12 mouse cellular contexts compared by ENCODE assay signal in genomic region chr1:171607176-171607575, GRCm38 (mm10). TPM values are rescaled to one million over a fixed set of nuclear protein-coding genes. Genes with fewer than 3 reads are reported as not detected.
DNase-seq lines count a peak whose midpoint lies in the region; ATAC-seq and TF ChIP-seq lines count a peak whose summit lies in the region.
"Had no signal": no experiment of that assay in that cellular context is flagged by ENCODE, and none has a peak within 500 bp of the region (broad histone marks: within the 10 kb centered on the region; RNA-seq: fewer than 3 reads in every experiment).

Gene Ly9 (minus strand): TSS chr1:171607410.

- H3K4me3 ChIP-seq in liver, embryonic 14.5 days (ENCODE audit: insufficient read depth in 1 of 2, low read depth in 2 of 2, low read length in 2 of 2) = no peak within 1 kb of the TSS; a peak in 1 of 4 replicates
- H3K4me3 ChIP-seq in liver, embryonic 11.5 days (ENCODE audit: low read depth, low read length) = no peak within 1 kb of the TSS
- H3K4me3 ChIP-seq in lung, adult 2 months (replicated peaks; ENCODE audit: extremely low read depth, low read depth, low read length) = peak within 1 kb of the TSS; percentile 34
- no peak within 1 kb of the TSS for H3K4me3 ChIP-seq in small intestine, adult 2 months (ENCODE audit: low read depth, low read length)
- no peak within 1 kb of the TSS for H3K4me3 ChIP-seq in forebrain, postnatal 0 days (ENCODE audit: low read depth, low read length)
- H3K4me3 ChIP-seq in midbrain, embryonic 10.5 days = no peak within 1 kb of the TSS
- H3K4me3 ChIP-seq: heart, embryonic 13.5 days had no signal

- peak within 1 kb of the TSS; percentile 29; the same call in 1 of the 2 replicates for H3K4me2 ChIP-seq in liver, embryonic 14.5 days (ENCODE audit: low read depth)
- no peak within 1 kb of the TSS for H3K4me2 ChIP-seq in liver, embryonic 11.5 days
- no peak within 1 kb of the TSS for H3K4me2 ChIP-seq in forebrain, postnatal 0 days (ENCODE audit: low read depth)
- H3K4me2 ChIP-seq: heart, embryonic 13.5 days had no signal

- no peak for TF ChIP-seq POLR2A in lung, adult 2 months (IDR thresholded peaks at IDR 0.05; ENCODE audit: borderline replicate concordance, extremely low read depth, low read depth, low read length)
- TF ChIP-seq POLR2A in small intestine, adult 2 months (IDR thresholded peaks at IDR 0.05; ENCODE audit: low read depth, low read length) = no peak

- no peak for ATAC-seq in liver, embryonic 14.5 days (ENCODE audit: insufficient read depth)
- no peak for ATAC-seq in liver, embryonic 11.5 days (replicated peaks; ENCODE audit: low FRiP score)
- ATAC-seq in forebrain, postnatal 0 days = no peak
- ATAC-seq: midbrain, embryonic 16.5 days had no signal

- H3K9me3 ChIP-seq in liver, embryonic 14.5 days (ENCODE audit: control insufficient read depth, low read length) = no peaks in the 10 kb centered on the region
- no peaks in the 10 kb centered on the region for H3K9me3 ChIP-seq in liver, embryonic 11.5 days (ENCODE audit: control insufficient read depth, low read length)
- H3K9me3 ChIP-seq in forebrain, postnatal 0 days (ENCODE audit: low read length) = no peaks in the 10 kb centered on the region
- no peaks in the 10 kb centered on the region for H3K9me3 ChIP-seq in midbrain, embryonic 10.5 days (replicated peaks)
- H3K9me3 ChIP-seq: heart, embryonic 13.5 days had no signal

- no peak for TF ChIP-seq CTCF in liver, embryonic 14.5 days (IDR thresholded peaks at IDR 0.05; ENCODE audit: low read depth)
- TF ChIP-seq CTCF in lung, adult 2 months (IDR thresholded peaks at IDR 0.05; ENCODE audit: insufficient read depth, low read length) = no peak
- TF ChIP-seq CTCF in small intestine, adult 2 months (IDR thresholded peaks at IDR 0.05; ENCODE audit: extremely low read depth, insufficient read length, insufficient replicate concordance, low read depth, low read length) = no peak
- no peak for TF ChIP-seq CTCF in forebrain, postnatal 0 days (IDR thresholded peaks at IDR 0.05; ENCODE audit: low read depth)

- H3K4me1 ChIP-seq in liver, embryonic 14.5 days (replicated peaks; ENCODE audit: control insufficient read depth in 2 of 2, insufficient read depth in 2 of 2, low read length in 1 of 2) = no peaks in the 10 kb centered on the region
- no peaks in the 10 kb centered on the region for H3K4me1 ChIP-seq in liver, embryonic 11.5 days (replicated peaks; ENCODE audit: control insufficient read depth, insufficient read depth, low read length)
- H3K4me1 ChIP-seq in lung, adult 2 months (ENCODE audit: control insufficient read depth, insufficient read depth, low read length) = no peaks in the 10 kb centered on the region
- no peaks in the 10 kb centered on the region for H3K4me1 ChIP-seq in small intestine, adult 2 months (ENCODE audit: control insufficient read depth, insufficient read depth, insufficient read length, low read length)
- no peaks in the 10 kb centered on the region for H3K4me1 ChIP-seq in forebrain, postnatal 0 days (ENCODE audit: insufficient read depth)
- no peaks in the 10 kb centered on the region for H3K4me1 ChIP-seq in midbrain, embryonic 10.5 days
- H3K4me1 ChIP-seq: heart, embryonic 13.5 days had no signal

- DNase-seq in liver, embryonic 14.5 days (ENCODE audit: low read depth in 3 of 3, low spot score in 3 of 3) = no peak
- no peak for DNase-seq in liver, embryonic 11.5 days (ENCODE audit: low spot score)
- no peak for DNase-seq in lung, adult 2 months
- no peak for DNase-seq in kidney, postnatal 36 days
- DNase-seq in testis, postnatal 14 days (ENCODE audit: low spot score) = no peak
- DNase-seq in forebrain, postnatal 0 days = no peak
- no peak for DNase-seq in midbrain, embryonic 10.5 days (ENCODE audit: low spot score)
- DNase-seq: kidney, adult 8-10 months; right cerebral cortex, postnatal 14 days had no signal

- no peak for TF ChIP-seq EP300 in liver, embryonic 14.5 days (IDR thresholded peaks at IDR 0.05; ENCODE audit: low read depth)

- no peak within 1 kb of the TSS for H3K27ac ChIP-seq in liver, embryonic 14.5 days
- no peak within 1 kb of the TSS for H3K27ac ChIP-seq in liver, embryonic 11.5 days (ENCODE audit: low read depth, low read length)
- H3K27ac ChIP-seq in small intestine, adult 2 months (ENCODE audit: insufficient read depth, low read depth, low read length) = 0 out of 2 replicates have a peak within 1 kb of the TSS, but pooled peaks have one; percentile 11
- no peak within 1 kb of the TSS for H3K27ac ChIP-seq in forebrain, postnatal 0 days (ENCODE audit: low read depth, low read length)
- H3K27ac ChIP-seq in midbrain, embryonic 10.5 days (replicated peaks) = no peak within 1 kb of the TSS
- H3K27ac ChIP-seq: heart, embryonic 13.5 days had no signal

- H3K27me3 ChIP-seq in liver, embryonic 14.5 days (ENCODE audit: control insufficient read depth, insufficient read depth, low read length) = no peaks in the 10 kb centered on the region
- H3K27me3 ChIP-seq in liver, embryonic 11.5 days (replicated peaks; ENCODE audit: control insufficient read depth, insufficient read depth, low read length) = no peaks in the 10 kb centered on the region
- no peaks in the 10 kb centered on the region for H3K27me3 ChIP-seq in small intestine, adult 2 months (ENCODE audit: control insufficient read depth, insufficient read depth, low read length)
- H3K27me3 ChIP-seq in forebrain, postnatal 0 days (ENCODE audit: insufficient read depth, low read length) = no peaks in the 10 kb centered on the region
- no peaks in the 10 kb centered on the region for H3K27me3 ChIP-seq in midbrain, embryonic 10.5 days (ENCODE audit: low read depth, poor library complexity, severe bottlenecking)
- H3K27me3 ChIP-seq: heart, embryonic 13.5 days had no signal

- no peak within 1 kb of the TSS for H3K9ac ChIP-seq in liver, embryonic 14.5 days (replicated peaks)
- H3K9ac ChIP-seq in liver, embryonic 11.5 days (ENCODE audit: low read depth, low read length) = no peak within 1 kb of the TSS
- H3K9ac ChIP-seq in forebrain, postnatal 0 days = no peak within 1 kb of the TSS
- H3K9ac ChIP-seq: heart, embryonic 13.5 days had no signal

- no peaks in the 10 kb centered on the region for H3K36me3 ChIP-seq in liver, embryonic 14.5 days (replicated peaks; ENCODE audit: control insufficient read depth, insufficient read depth, low read depth)
- H3K36me3 ChIP-seq in liver, embryonic 11.5 days (ENCODE audit: control insufficient read depth, insufficient read depth, low read length) = no peaks in the 10 kb centered on the region
- H3K36me3 ChIP-seq in small intestine, adult 2 months (ENCODE audit: control insufficient read depth, insufficient read depth, low read length) = no peaks in the 10 kb centered on the region
- no peaks in the 10 kb centered on the region for H3K36me3 ChIP-seq in forebrain, postnatal 0 days (ENCODE audit: insufficient read depth)
- H3K36me3 ChIP-seq in midbrain, embryonic 10.5 days = no peaks in the 10 kb centered on the region
- H3K36me3 ChIP-seq: heart, embryonic 13.5 days had no signal

- 19% methylated on average over 9 of the region's 9 CpGs for WGBS in liver, embryonic 14.5 days (ENCODE audit: insufficient replicate concordance)
- 52% methylated on average over 9 of the region's 9 CpGs for WGBS in liver, embryonic 11.5 days
- WGBS in lung, adult 2 months = 62% methylated on average over 9 of the region's 9 CpGs
- 78% methylated on average over 9 of the region's 9 CpGs for WGBS in small intestine, adult 2 months
- WGBS in forebrain, postnatal 0 days = 90% methylated on average over 9 of the region's 9 CpGs
- 82% methylated on average over 9 of the region's 9 CpGs for WGBS in midbrain, embryonic 10.5 days

RNA-seq across cellular contexts. Expression of gene Ly9, which starts in this region (rescaled TPM):
- polyA plus RNA-seq in liver, embryonic 14.5 days (2012; rRNA removed) = 1.0 and 1.2 TPM in 2 replicates
- polyA plus RNA-seq in liver, embryonic 14.5 days (2014; fragmentation: Nextera tagmentation; extraction: Ambion mirVana) = 0.18 and 0.20 TPM in 2 replicates
- polyA plus RNA-seq in liver, embryonic 11.5 days (2014; fragmentation: Nextera tagmentation; extraction: Ambion mirVana) = 0.12 and 0.30 TPM in 2 replicates
- 2.2 and 2.6 TPM in 2 replicates for polyA plus RNA-seq in lung, adult 2 months (2012; rRNA removed)
- polyA plus RNA-seq in small intestine, adult 2 months (2012; rRNA removed) = 0.85 and 1.5 TPM in 2 replicates
- 0.46 TPM in 1 of 2 replicates, not detected in the other for total RNA-seq in forebrain, postnatal 0 days (2014; rRNA removed)
- 0.10 and 0.20 TPM in 2 replicates for polyA plus RNA-seq in forebrain, postnatal 0 days (2015; fragmentation: Nextera tagmentation; extraction: Ambion mirVana)
- polyA plus RNA-seq in midbrain, embryonic 10.5 days (2016; fragmentation: Nextera tagmentation; extraction: Ambion mirVana) = 0.05 TPM in 1 of 2 replicates, not detected in the other
